Mouse (Mus musculus) bone marrow, adult 2 months (tissue): Measurements from ENCODE around the gene Tnni1.

Experiments
- CTCF ChIP-seq: fragments of 200-500 bp; IDR thresholded peaks from 2 replicates; pipeline ENCODE4 v1.5.1; 2011; ENCODE audit warnings: low read length, control low read depth; ENCODE audit not compliant: control insufficient read depth, insufficient read depth
- POLR2A ChIP-seq: fragments of 200-500 bp; IDR thresholded peaks from 2 replicates; pipeline ENCODE4 v1.6.1; 2011; ENCODE audit warnings: low read depth, mild to moderate bottlenecking, control low read depth, low read length, borderline replicate concordance; ENCODE audit not compliant: control insufficient read depth

- TF ChIP-seq POLR2A (no peak), CTCF (no peak)
These were observed at the start of gene Tnni1 for GRCm38 (mm10) chr1:135778780-135779535.
